Mouse (Mus musculus): ENCODE results near the gene Sort1.

Sort1 gene

DNA sequence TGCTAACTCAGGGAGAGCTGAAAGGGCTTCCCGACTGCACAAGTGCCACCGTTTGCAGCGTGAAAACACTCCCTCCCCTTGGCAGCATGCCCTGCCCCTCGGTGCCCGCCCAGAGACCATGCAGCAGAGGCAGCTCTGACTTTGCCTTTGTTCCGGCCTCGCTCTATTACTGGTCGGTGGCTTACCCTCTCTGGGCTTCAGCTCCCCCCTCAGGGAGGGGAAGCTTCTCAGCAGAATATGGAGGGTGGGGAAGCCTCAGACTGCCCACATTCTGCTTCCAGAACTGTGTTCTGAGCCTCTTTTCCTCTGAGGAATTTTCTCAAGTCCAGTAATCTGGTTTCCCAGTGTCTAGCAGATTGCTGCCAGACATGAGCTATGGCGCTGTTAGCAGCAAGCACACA is 44.6 kb downstream of the Sort1 start:
- no peak for DNase-seq (ENCODE audit: low read depth)

- no peak for DNase-seq (ENCODE audit: low read depth)
Observed at GRCm38 (mm10) chr3:108330812-108331211, 46.9 kb downstream of the Sort1 start.

- no peak for DNase-seq (ENCODE audit: low read depth)
Observed at GRCm38 (mm10) chr3:108336878-108337277, 53.0 kb downstream of the Sort1 start.

DNA sequence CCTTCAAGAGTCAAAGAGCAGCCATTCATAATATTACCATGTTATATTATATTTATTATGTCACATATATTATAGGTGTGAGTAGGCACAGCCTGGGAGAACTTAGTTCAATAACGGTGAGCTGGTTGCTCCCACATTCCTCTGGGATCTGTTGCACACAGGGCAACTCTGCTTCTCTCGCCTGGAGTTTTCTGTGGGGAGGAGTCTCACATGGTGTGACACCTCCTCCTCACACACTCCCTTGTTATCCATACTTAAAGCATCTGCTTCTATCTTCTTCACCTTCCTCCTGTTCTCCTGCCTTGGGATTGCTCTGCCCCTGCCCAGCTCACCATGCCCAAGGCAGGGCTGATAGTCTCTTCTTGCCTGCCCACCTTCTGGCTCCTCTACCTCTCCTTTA is 57.2 kb downstream of the Sort1 start:
- DNase-seq (ENCODE audit: low read depth): no peak

- no peak for DNase-seq (ENCODE audit: low read depth)
Observed at GRCm38 (mm10) chr3:108342185-108342584, 58.3 kb downstream of the Sort1 start.

- DNase-seq (ENCODE audit: low read depth): no peak
Observed at GRCm38 (mm10) chr3:108345855-108346254, 62.0 kb downstream of the Sort1 start.

GRCm38 (mm10) chr3:108348376-108348775 is 64.5 kb downstream of the Sort1 start:
- DNase-seq (ENCODE audit: low read depth): no peak

DNA sequence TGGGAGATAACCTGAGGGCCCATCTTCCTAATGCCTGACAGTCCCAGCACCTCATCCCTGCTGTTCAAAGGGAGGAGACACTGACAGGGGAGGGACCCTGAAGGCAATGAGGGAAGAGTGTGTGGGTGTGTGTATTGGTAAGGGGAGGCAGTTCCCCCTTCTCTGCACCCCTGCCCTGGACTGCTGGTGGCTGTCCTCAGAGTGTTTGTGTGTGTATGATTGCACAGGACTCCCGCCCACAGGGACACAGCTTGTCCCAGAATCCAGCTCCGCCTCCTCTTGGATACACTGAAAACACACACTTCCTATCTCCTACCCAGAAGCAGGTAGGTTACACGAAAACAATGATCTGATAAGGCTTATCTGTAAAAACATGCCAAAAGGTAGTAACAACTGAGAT is 71.4 kb downstream of the Sort1 start:
- DNase-seq (ENCODE audit: low read depth): no peak

DNA sequence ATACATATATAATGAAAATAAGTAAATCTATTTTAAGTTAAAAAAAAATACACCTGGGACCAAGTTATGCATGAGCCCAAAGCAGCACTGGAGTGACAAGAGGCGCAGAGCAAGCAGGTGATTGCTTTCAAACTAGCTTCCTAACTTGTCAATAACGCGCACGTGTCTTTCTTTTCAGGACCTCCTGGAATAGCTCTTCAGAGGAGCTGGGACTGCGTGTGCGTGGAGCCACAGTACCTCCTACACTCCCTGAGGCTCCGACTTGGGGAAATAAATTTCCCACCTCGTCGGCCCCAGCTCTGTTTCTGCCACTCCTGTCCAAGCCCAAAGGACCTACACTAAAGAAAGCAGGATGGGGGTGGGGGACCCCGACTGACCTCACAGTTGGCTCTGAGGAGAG is 73.2 kb downstream of the Sort1 start:
- no peak for DNase-seq (ENCODE audit: low read depth)

GRCm38 (mm10) chr3:108358445-108358844 is 74.6 kb downstream of the Sort1 start:
- no peak for DNase-seq (ENCODE audit: low read depth)

DNA sequence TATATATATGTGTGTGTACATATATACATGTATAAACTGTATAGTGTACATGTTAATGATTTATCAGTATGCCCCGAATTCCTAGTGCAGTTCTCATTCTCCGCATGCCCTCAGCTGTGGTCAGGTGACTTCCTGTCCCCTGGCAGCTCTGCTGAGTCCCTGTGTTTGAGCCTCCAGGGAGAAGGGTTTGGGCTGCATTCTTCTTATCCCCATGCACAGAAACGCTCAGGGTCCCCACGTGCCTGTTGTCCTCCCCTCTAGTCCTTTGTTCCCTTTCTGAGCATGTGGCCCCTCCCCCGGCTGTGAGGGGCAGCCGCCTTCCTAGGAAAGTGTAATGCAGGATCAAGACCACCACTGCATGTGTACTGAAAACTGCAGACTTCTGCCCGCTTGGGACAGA is 77.0 kb downstream of the Sort1 start:
- DNase-seq (ENCODE audit: low read depth): no peak

DNA sequence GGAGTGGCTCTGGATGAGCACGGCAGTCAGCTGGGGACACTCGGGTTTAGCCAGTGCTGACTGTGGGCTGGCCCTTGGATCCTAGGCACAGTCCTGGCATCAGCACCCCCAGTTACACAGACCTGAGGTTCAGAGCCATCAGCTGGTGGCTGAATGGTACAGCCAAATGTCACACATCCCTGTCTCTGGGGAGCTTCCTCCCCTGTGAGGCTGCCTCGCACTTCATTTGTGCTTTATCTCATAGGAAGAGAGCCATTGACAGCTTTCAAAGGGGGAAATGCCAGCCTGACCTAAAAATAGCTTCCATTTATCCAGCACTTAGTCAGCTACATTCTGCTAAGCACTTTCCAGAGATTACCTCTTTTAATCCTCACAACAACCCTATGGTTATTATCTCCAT is 79.7 kb downstream of the Sort1 start:
- DNase-seq (ENCODE audit: low read depth): no peak

GRCm38 (mm10) chr3:108364270-108364995 is 80.6 kb downstream of the Sort1 start, which contains the start of gene Mybphl:
Gene Mybphl (plus strand): TSS chr3:108364911.
- DNase-seq (ENCODE audit: low read depth): no peak

- no peak for DNase-seq (ENCODE audit: low read depth)
Observed at GRCm38 (mm10) chr3:108367173-108367572, 83.3 kb downstream of the Sort1 start.

GRCm38 (mm10) chr3:108367828-108368227 is 83.9 kb downstream of the Sort1 start:
- DNase-seq (ENCODE audit: low read depth): no peak

DNA sequence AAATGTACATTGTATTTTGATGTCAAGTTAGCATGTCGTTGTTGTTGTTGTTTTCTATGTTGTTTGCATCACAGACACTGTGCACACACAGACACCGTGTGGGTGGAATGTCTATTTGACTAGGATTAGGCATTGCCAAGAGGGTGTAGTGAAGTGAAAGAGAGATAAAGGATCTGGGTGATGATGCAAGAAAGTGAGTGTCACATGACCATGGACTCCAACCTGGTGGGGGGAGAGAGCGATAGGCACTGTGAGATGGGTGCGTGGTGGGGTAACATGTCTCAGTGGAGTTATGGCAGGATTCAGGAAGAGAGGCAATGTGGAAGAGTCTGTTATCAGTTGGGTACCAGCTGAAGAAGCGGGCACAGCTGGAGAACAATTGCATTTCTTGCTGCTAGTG is 84.8 kb downstream of the Sort1 start:
- DNase-seq (ENCODE audit: low read depth): no peak

GRCm38 (mm10) chr3:108372274-108372673 is 88.4 kb downstream of the Sort1 start:
- no peak for DNase-seq (ENCODE audit: low read depth)

DNA sequence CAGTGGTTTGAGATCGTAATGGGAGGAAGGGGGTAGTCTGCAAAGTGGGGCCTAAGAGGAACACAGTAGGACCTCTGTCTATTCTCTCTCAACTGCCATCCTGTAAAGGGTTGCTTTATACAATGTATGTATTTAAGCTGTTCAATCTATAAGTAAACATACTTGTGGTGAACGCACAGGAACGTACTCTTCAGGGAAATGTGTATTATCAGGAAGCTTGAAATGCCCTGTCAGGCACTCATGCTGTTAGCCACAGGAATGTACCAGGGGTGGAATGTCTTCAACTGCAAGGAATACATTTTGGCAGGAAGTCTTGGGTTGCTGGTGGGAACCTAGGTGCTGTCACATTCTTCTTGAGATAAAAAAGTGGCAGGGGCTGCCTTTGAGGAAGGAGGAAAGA is 88.8 kb downstream of the Sort1 start:
- DNase-seq (ENCODE audit: low read depth): no peak

- DNase-seq (ENCODE audit: low read depth): no peak
Observed at GRCm38 (mm10) chr3:108378875-108379663, 95.2 kb downstream of the Sort1 start.

DNA sequence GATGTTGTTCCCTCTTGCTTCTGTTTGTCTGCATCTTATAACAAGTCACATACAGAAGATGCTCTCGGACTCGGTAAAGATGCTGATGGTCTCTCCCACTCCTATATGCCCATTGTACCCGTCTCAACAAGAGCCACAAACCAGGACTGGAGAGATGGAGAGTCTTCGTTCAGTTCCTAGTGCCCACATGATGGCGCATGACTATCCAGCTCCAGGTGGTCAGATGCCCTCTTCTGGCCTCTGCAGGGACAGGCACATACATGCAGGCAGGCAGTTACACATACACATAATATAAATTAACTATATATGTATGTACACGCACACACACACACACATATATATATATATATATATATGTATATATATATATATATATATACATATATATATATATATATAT is 96.8 kb downstream of the Sort1 start:
- DNase-seq (ENCODE audit: low read depth): no peak

DNA sequence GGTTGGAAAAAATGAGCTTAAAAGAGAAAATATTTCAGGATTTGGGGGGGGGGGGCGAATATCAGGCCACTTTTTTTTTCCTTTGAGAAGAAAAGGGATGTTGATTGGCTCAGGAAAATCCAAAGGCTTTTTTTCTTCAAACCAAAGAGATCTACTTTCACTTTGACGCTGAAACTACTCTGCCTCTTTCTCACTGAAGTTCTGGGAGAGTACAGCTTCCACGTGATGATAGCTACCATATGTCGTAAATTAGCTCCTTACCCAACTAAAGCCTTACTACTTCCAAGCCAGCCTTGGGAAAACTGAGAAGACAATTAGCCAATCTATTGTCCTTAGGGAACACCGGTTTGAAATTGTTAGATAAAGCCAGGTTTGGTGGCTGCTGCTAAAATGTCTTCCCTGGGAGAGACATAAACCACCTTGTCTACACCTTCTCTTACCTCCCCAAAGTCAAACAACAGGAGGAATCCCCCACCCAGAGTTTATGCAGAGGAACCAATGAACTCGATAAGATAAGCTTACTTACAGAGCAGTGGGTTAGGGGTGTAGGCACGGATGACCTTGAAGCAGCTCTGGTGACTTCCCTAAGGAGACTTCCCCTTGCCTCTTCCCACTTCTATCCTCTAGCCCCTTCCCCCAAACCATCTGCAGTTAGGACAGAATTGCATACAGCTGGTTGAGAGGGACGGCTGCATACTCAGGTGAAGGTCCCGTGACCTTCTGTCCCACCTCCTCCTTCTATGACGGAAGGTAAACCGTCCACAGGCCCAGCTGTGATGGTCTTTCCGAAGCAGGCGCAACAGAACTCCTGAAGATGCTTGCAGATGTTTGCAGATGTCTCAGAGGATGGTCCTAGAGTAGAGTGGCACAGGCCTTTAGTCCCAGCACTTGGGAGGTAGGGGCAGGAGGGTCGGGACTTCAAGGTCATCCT is 98.3 kb downstream of the Sort1 start:
- no peak for DNase-seq (ENCODE audit: low read depth)
